Mouse (Mus musculus) cerebellum, adult 2 months (tissue): ENCODE measurements around the gene Rab6a.

Experiments
- CTCF ChIP-seq: fragments of 200-500 bp; IDR thresholded peaks from 2 replicates; pipeline ENCODE4 v1.5.1; 2011; ENCODE audit warnings: low read depth, mild to moderate bottlenecking, control low read depth, low read length, moderate library complexity, borderline replicate concordance; ENCODE audit not compliant: insufficient read depth
- POLR2A ChIP-seq: fragments of 200-500 bp; IDR thresholded peaks from 2 replicates; pipeline ENCODE4 v1.6.1; 2011; ENCODE audit warnings: low read length, control low read depth, borderline replicate concordance; ENCODE audit not compliant: insufficient read depth

GRCm38 (mm10) chr7:100681132-100681531 lies 73.9 kb downstream of the Rab6a start:
- TF ChIP-seq CTCF (no peak), POLR2A (no peak)
